Mouse (Mus musculus): ENCODE results near the gene Cand2.

DNA sequence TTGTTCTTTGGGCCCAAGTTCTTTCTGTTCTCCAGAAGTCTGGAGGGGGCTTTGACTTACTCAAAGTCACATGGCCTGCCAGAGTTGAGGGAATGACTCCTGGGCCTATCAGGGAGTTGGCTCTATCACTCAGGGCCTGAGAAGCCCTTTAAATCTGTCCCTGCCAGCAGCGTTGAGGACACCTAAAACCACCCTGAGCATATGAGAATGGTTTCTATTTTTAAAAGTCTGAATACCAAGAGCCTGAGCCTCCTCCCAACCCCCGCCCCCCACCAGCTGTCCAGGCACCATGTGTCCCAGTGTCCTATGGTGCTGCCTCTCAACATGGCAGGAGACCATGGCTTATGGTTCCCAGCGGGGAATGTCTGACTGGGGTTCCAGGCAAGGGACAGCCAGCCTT is 1.5 kb downstream of the Cand2 start:
- TF ChIP-seq CTCF (IDR thresholded peaks at IDR 0.05) (no peak), EP300 (IDR thresholded peaks at IDR 0.05; ENCODE audit: insufficient read depth, low read depth, low read length) (no peak)
